Mouse (Mus musculus) liver, postnatal 0 days (tissue): Measurements from ENCODE around the gene Zdhhc1.

Experiments
- CTCF ChIP-seq: sonication (generic); IDR thresholded peaks from 2 replicates; pipeline ENCODE4 v1.5.1; 2016; ENCODE audit warnings: antibody characterized with exemption, low read depth
- EP300 ChIP-seq: IDR thresholded peaks from 2 replicates; pipeline ENCODE4 v1.6.1; 2016; ENCODE audit warnings: antibody characterized with exemption, low read depth, mild to moderate bottlenecking

DNA sequence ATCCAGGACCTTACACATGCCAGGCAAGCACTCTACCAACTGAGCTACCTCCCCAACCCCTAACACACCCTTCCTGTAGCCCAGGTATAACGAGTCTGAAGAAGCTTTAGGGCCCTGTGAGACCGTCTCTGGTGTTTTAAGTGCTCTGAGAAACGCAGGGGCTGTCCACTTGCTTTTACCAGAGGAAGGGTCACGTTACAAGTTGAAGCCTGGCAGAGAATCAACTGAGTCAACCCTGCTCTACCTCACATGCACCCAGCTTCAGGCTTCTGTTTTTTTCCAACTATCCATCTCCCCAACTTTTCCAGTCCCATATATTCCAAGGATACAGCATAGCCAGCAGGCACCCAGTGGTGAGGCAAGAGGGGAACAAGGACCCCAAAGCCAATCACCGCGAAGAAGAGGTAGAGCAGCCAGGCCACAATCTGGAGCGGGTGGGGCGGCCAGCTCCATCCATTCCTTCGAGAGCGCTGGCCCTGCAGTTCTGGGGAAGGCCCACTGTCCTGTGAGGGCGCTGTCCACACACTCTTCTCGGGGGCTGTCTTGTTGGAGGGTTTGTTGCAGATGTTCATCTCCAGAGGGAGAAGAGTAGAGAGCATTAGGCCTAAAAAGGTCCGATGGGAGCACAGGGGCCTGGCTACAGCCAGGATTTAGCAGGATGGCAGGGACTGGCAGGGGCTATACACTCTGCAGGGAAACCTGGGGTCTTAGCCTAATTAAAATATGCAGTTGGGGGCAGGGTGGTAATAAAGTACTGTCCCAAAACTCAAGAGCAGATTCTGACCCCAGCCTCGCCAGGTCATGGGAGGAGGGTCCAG, 13.3 kb downstream of the Zdhhc1 start:
- TF ChIP-seq CTCF (peak; percentile 62), EP300 (no peak)
